Mouse (Mus musculus) limb, embryonic 11.5 days (tissue): ENCODE measurements around the gene Gm5127. TPM values are rescaled to one million over a fixed set of nuclear protein-coding genes. Genes with fewer than 3 reads are reported as not detected.
A peak's percentile ranks its signal among the peaks of the same experiment; 100 is the strongest.

Experiments
- ATAC-seq: fragments of 200-750 bp; cut with Nextera tagmentation; 2 replicates; pipeline ENCODE4 v1.8.0; 2017; ENCODE audit warnings: low read depth; ENCODE audit not compliant: insufficient number of reproducible peaks, low FRiP score, low TSS enrichment
- DNase-seq: peaks from one replicate; pipeline ENCODE4 v3.0.0-alpha.2; 2015; ENCODE audit warnings: low spot score
- H3K27ac ChIP-seq: fragments of 300-500 bp; sonication (generic); replicated peaks from 2 replicates; pipeline ENCODE4 v1.5.1; 2014; ENCODE audit warnings: low read depth, mild to moderate bottlenecking, low read length
- H3K27me3 ChIP-seq: fragments of 300-500 bp; sonication (generic); 2 replicates; pipeline ENCODE4 v1.6.1; 2014; ENCODE audit warnings: mild to moderate bottlenecking, low read length, mixed read lengths; ENCODE audit not compliant: control insufficient read depth, insufficient read depth
- H3K36me3 ChIP-seq: fragments of 300-500 bp; sonication (generic); 2 replicates; pipeline ENCODE4 v1.6.1; 2014; ENCODE audit warnings: mild to moderate bottlenecking, low read length, moderate library complexity, mixed read lengths; ENCODE audit not compliant: control insufficient read depth, insufficient read depth
- H3K4me1 ChIP-seq: fragments of 300-500 bp; sonication (generic); 2 replicates; pipeline ENCODE4 v1.6.1; 2014; ENCODE audit warnings: low read length, mixed read lengths; ENCODE audit not compliant: control insufficient read depth, insufficient read depth
- H3K4me2 ChIP-seq: fragments of 300-500 bp; sonication (generic); 2 replicates; pipeline ENCODE4 v1.6.1; 2014; ENCODE audit warnings: low read depth, mild to moderate bottlenecking, moderate library complexity; ENCODE audit not compliant: severe bottlenecking
- H3K4me3 ChIP-seq: fragments of 300-500 bp; sonication (generic); 2 replicates; pipeline ENCODE4 v1.5.1; 2014; ENCODE audit warnings: low read depth, low read length
- H3K9ac ChIP-seq: fragments of 300-500 bp; sonication (generic); 2 replicates; pipeline ENCODE4 v1.6.1; 2014; ENCODE audit warnings: mild to moderate bottlenecking, low read length
- H3K9me3 ChIP-seq: fragments of 300-500 bp; sonication (generic); 2 replicates; pipeline ENCODE4 v1.6.1; 2016; ENCODE audit warnings: low read length; ENCODE audit not compliant: control insufficient read depth
- WGBS: fragments of 180-500 bp; shearing (Covaris S2); extraction: QIAGEN DNeasy Blood & Tissue Kit; methylation state at CpG from one replicate; pipeline ENCODE4 v1.1.7; 2014; 5-methylcytosine and 5-hydroxymethylcytosine counted together
- polyA plus RNA-seq: library from polyadenylated mRNA; unstranded; fragments of >200 nt; fragmentation: Nextera tagmentation; extraction: Ambion mirVana; gene quantifications from 2 replicates; pipeline ENCODE4 v1.2.1, GENCODE M21; 2014

The Gm5127 gene
- polyA plus RNA-seq, 1 experiment from 2014 or later, result 0.24 TPM

- H3K9me3 ChIP-seq, result no peaks in the 10 kb centered on the region
- H3K27ac ChIP-seq, result no peak within 1 kb of the TSS
- no peaks in the 10 kb centered on the region for H3K36me3 ChIP-seq
- H3K4me3 ChIP-seq, result no peak within 1 kb of the TSS
- H3K9ac ChIP-seq, result no peak within 1 kb of the TSS
- WGBS, result 26% methylated on average over 6 of the region's 6 CpGs
- no peaks in the 10 kb centered on the region for H3K4me1 ChIP-seq
- ATAC-seq, result no peak
- no peak for DNase-seq
- peak within 1 kb of the TSS; percentile 20; the same call in 1 of the 2 replicates for H3K4me2 ChIP-seq
- H3K27me3 ChIP-seq, result no peaks in the 10 kb centered on the region
Observed at GRCm38 (mm10) chrX:106603386-106603785, 20.4 kb downstream of the Gm5127 start, which contains the start of gene Cysltr1. Gene Cysltr1 (minus strand): TSS chrX:106603679.

- H3K9me3 ChIP-seq, result no peaks in the 10 kb centered on the region
- no peaks in the 10 kb centered on the region for H3K36me3 ChIP-seq
- H3K27me3 ChIP-seq, result no peaks in the 10 kb centered on the region
- no peak overlapping the region for H3K27ac ChIP-seq
- H3K4me1 ChIP-seq, result no peaks in the 10 kb centered on the region
- no peak overlapping the region for H3K9ac ChIP-seq
- no peak overlapping the region for H3K4me2 ChIP-seq
- H3K4me3 ChIP-seq, result no peak overlapping the region
- no peak for ATAC-seq
- 83% methylated on average over 1 of the region's 1 CpGs for WGBS
- DNase-seq, result no peak
Observed at GRCm38 (mm10) chrX:106622512-106622911, 39.5 kb downstream of the Gm5127 start.

- 21% methylated on average over 3 of the region's 3 CpGs for WGBS
Observed at GRCm38 (mm10) chrX:106623667-106624066, 40.7 kb downstream of the Gm5127 start.

GRCm38 (mm10) chrX:106628514-106628913 is 45.5 kb downstream of the Gm5127 start:
- 91% methylated on average over 1 of the region's 1 CpGs for WGBS
- H3K4me3 ChIP-seq, result no peak overlapping the region
- ATAC-seq, result no peak

More at GRCm38 (mm10) chrX:106623667-106624066, 40.7 kb downstream of the Gm5127 start:
- Histone ChIP-seq H3K27me3 (no peaks in the 10 kb centered on the region), H3K4me2 (no peak overlapping the region), H3K27ac (no peak overlapping the region), H3K9me3 (no peaks in the 10 kb centered on the region), H3K4me1 (no peaks in the 10 kb centered on the region), H3K36me3 (no peaks in the 10 kb centered on the region), H3K9ac (no peak overlapping the region), H3K4me3 (no peak overlapping the region)
- ATAC-seq (no peak), DNase-seq (no peak)

GRCm38 (mm10) chrX:106633543-106633942 is 50.6 kb downstream of the Gm5127 start:
- no peak overlapping the region for H3K4me2 ChIP-seq
- no peak for ATAC-seq

More at GRCm38 (mm10) chrX:106628514-106628913, 45.5 kb downstream of the Gm5127 start:
- Histone ChIP-seq H3K27me3 (no peaks in the 10 kb centered on the region), H3K9ac (no peak overlapping the region), H3K4me1 (no peaks in the 10 kb centered on the region), H3K36me3 (no peaks in the 10 kb centered on the region), H3K4me2 (no peak overlapping the region), H3K27ac (no peak overlapping the region), H3K9me3 (no peaks in the 10 kb centered on the region)
- DNase-seq, result no peak

GRCm38 (mm10) chrX:106634799-106635541 is 52.0 kb downstream of the Gm5127 start:
- H3K9me3 ChIP-seq, result no peaks in the 10 kb centered on the region
- H3K4me2 ChIP-seq, result no peak overlapping the region
- 76% methylated on average over 3 of the region's 3 CpGs for WGBS
- ATAC-seq (no peak), DNase-seq (no peak)
- no peaks in the 10 kb centered on the region for H3K27me3 ChIP-seq
- H3K9ac ChIP-seq, result no peak overlapping the region
- H3K27ac ChIP-seq, result no peak overlapping the region
- H3K4me3 ChIP-seq, result no peak overlapping the region
- no peaks in the 10 kb centered on the region for H3K36me3 ChIP-seq
- no peaks in the 10 kb centered on the region for H3K4me1 ChIP-seq

More at GRCm38 (mm10) chrX:106633543-106633942, 50.6 kb downstream of the Gm5127 start:
- Histone ChIP-seq H3K36me3 (no peaks in the 10 kb centered on the region), H3K4me1 (no peaks in the 10 kb centered on the region), H3K9ac (no peak overlapping the region), H3K27ac (no peak overlapping the region), H3K27me3 (no peaks in the 10 kb centered on the region), H3K4me3 (no peak overlapping the region), H3K9me3 (no peaks in the 10 kb centered on the region)
- DNase-seq, result no peak

GRCm38 (mm10) chrX:106662101-106662500 is 79.1 kb downstream of the Gm5127 start:
- no peak overlapping the region for H3K9ac ChIP-seq
- no peak overlapping the region for H3K4me3 ChIP-seq
- H3K36me3 ChIP-seq, result no peaks in the 10 kb centered on the region
- no peaks in the 10 kb centered on the region for H3K4me1 ChIP-seq
- ATAC-seq (no peak), DNase-seq (no peak)
- no peak overlapping the region for H3K4me2 ChIP-seq
- no peaks in the 10 kb centered on the region for H3K9me3 ChIP-seq
- H3K27ac ChIP-seq, result no peak overlapping the region
- no peaks in the 10 kb centered on the region for H3K27me3 ChIP-seq

GRCm38 (mm10) chrX:106704590-106704989 is 121.6 kb downstream of the Gm5127 start:
- WGBS, result 87% methylated on average over 3 of the region's 3 CpGs
- Histone ChIP-seq H3K4me1 (no peaks in the 10 kb centered on the region), H3K9ac (no peak overlapping the region), H3K36me3 (no peaks in the 10 kb centered on the region), H3K4me2 (no peak overlapping the region), H3K27ac (no peak overlapping the region), H3K9me3 (no peaks in the 10 kb centered on the region), H3K4me3 (no peak overlapping the region), H3K27me3 (no peaks in the 10 kb centered on the region)
- DNase-seq (no peak), ATAC-seq (no peak)
